Mouse (Mus musculus) embryonic facial prominence, embryonic 13.5 days (tissue): ENCODE measurements at regions not wholly inside any gene's neighbourhood (a gene's known extent, or its start where the extent isn't known, plus 50 kb on each side); places are given as distances from the start of the nearest gene placed in this dataset.

Experiments
- ATAC-seq: fragments of 200-750 bp; cut with Nextera tagmentation; 2 replicates; pipeline ENCODE4 v1.8.0; 2017; ENCODE audit warnings: low read depth; ENCODE audit not compliant: insufficient number of reproducible peaks, insufficient read depth, low FRiP score, low TSS enrichment
- H3K27ac ChIP-seq: fragments of 300-500 bp; sonication (generic); 2 replicates; pipeline ENCODE4 v1.5.1; 2015; ENCODE audit warnings: moderate library complexity, mild to moderate bottlenecking, inconsistent platforms
- H3K27me3 ChIP-seq: fragments of 300-500 bp; sonication (generic); 2 replicates; pipeline ENCODE4 v1.6.1; 2015; ENCODE audit warnings: mild to moderate bottlenecking, inconsistent platforms
- H3K36me3 ChIP-seq: fragments of 300-500 bp; sonication (generic); 2 replicates; pipeline ENCODE4 v1.6.1; 2015; ENCODE audit warnings: mild to moderate bottlenecking, inconsistent platforms
- H3K4me1 ChIP-seq: fragments of 300-500 bp; sonication (generic); 2 replicates; pipeline ENCODE4 v1.6.1; 2015; ENCODE audit warnings: inconsistent platforms
- H3K4me2 ChIP-seq: fragments of 300-500 bp; sonication (generic); 2 replicates; pipeline ENCODE4 v1.6.1; 2015; ENCODE audit warnings: moderate library complexity, mild to moderate bottlenecking, inconsistent platforms
- H3K4me3 ChIP-seq: fragments of 300-500 bp; sonication (generic); 2 replicates; pipeline ENCODE4 v1.5.1; 2015; ENCODE audit warnings: mild to moderate bottlenecking, inconsistent platforms
- H3K9ac ChIP-seq: fragments of 300-500 bp; sonication (generic); 2 replicates; pipeline ENCODE4 v1.6.1; 2015; ENCODE audit warnings: mild to moderate bottlenecking, inconsistent platforms
- H3K9me3 ChIP-seq: fragments of 300-500 bp; sonication (generic); 2 replicates; pipeline ENCODE4 v1.6.1; 2016; ENCODE audit warnings: inconsistent platforms
- WGBS: fragments of 180-500 bp; shearing (Covaris S2); methylation state at CpG from one replicate; pipeline ENCODE4 v1.1.7; 2015; ENCODE audit warnings: mixed read lengths; 5-methylcytosine and 5-hydroxymethylcytosine counted together

GRCm38 (mm10) chr6:52105031-52105593, 53.0 kb downstream of the Hoxa1 start:
- H3K4me2 ChIP-seq = no peak overlapping the region
- no peak overlapping the region for H3K9ac ChIP-seq
- H3K9me3 ChIP-seq = no peaks in the 10 kb centered on the region
- no peak overlapping the region for H3K4me3 ChIP-seq
- H3K4me1 ChIP-seq = no peaks in the 10 kb centered on the region
- WGBS = 46% methylated on average over 13 of the region's 13 CpGs
- H3K36me3 ChIP-seq = no peaks in the 10 kb centered on the region
- H3K27me3 ChIP-seq = peaks cover 11% of the 10 kb centered on the region
- ATAC-seq = no peak
- H3K27ac ChIP-seq = no peak overlapping the region

DNA sequence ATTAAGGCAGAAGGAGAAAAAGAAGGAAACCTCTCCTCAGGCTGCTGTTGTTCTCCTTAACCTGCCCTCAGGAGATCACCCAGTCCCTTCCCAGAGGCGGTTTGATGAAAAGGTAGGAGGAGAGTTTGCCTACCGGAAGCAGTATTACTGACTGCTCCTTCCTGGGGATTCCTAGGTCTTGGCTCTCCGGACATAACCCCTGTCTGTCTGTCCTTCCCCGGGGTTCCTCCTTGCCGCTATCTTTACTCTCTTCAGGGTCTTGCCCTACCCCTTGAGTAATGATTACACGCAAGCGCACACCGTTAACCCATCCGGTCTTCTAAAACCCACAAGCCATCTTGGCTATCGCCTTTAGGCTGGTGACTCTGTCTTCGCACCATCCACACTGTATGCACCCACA, 54.0 kb downstream of the Hoxa1 start:
- no peak overlapping the region for H3K27ac ChIP-seq
- no peak overlapping the region for H3K4me3 ChIP-seq
- H3K27me3 ChIP-seq = peaks cover 11% of the 10 kb centered on the region
- H3K4me1 ChIP-seq = no peaks in the 10 kb centered on the region
- 95% methylated on average over 11 of the region's 11 CpGs for WGBS
- no peak for ATAC-seq
- no peak overlapping the region for H3K9ac ChIP-seq
- H3K9me3 ChIP-seq = no peaks in the 10 kb centered on the region
- H3K4me2 ChIP-seq = no peak overlapping the region
- no peaks in the 10 kb centered on the region for H3K36me3 ChIP-seq

GRCm38 (mm10) chr6:52103661-52104060, 54.5 kb downstream of the Hoxa1 start:
- H3K4me3 ChIP-seq = no peak overlapping the region
- H3K36me3 ChIP-seq = no peaks in the 10 kb centered on the region
- 75% methylated on average over 7 of the region's 7 CpGs for whole genome bisulfite sequencing
- H3K27ac ChIP-seq = no peak overlapping the region
- ATAC-seq = no peak
- peaks cover 11% of the 10 kb centered on the region for H3K27me3 ChIP-seq
- H3K4me2 ChIP-seq = no peak overlapping the region
- no peaks in the 10 kb centered on the region for H3K4me1 ChIP-seq
- no peaks in the 10 kb centered on the region for H3K9me3 ChIP-seq
- H3K9ac ChIP-seq = no peak overlapping the region

- no peaks in the 10 kb centered on the region for H3K36me3 ChIP-seq
- ATAC-seq = no peak
- 58% methylated on average over 8 of the region's 8 CpGs for WGBS
- no peaks in the 10 kb centered on the region for H3K4me1 ChIP-seq
- no peak overlapping the region for H3K4me3 ChIP-seq
- no peaks in the 10 kb centered on the region for H3K9me3 ChIP-seq
- no peak overlapping the region for H3K9ac ChIP-seq
- H3K27ac ChIP-seq = no peak overlapping the region
- H3K4me2 ChIP-seq = no peak overlapping the region
- peaks cover 11% of the 10 kb centered on the region for H3K27me3 ChIP-seq
These were observed 55.4 kb downstream of the Hoxa1 start for GRCm38 (mm10) chr6:52102699-52103098.

GRCm38 (mm10) chr6:52102179-52102578, 55.9 kb downstream of the Hoxa1 start:
- Histone ChIP-seq H3K27ac (no peak overlapping the region), H3K9me3 (no peaks in the 10 kb centered on the region), H3K4me1 (no peaks in the 10 kb centered on the region), H3K36me3 (no peaks in the 10 kb centered on the region), H3K9ac (no peak overlapping the region), H3K27me3 (peaks cover 11% of the 10 kb centered on the region), H3K4me3 (no peak overlapping the region), H3K4me2 (no peak overlapping the region)
- no peak for ATAC-seq
- WGBS = 72% methylated on average over 8 of the region's 8 CpGs

GRCm38 (mm10) chr6:52101209-52101608, 56.9 kb downstream of the Hoxa1 start:
- Histone ChIP-seq H3K4me3 (no peak overlapping the region), H3K4me2 (no peak overlapping the region), H3K27ac (no peak overlapping the region), H3K9me3 (no peaks in the 10 kb centered on the region), H3K36me3 (no peaks in the 10 kb centered on the region), H3K9ac (no peak overlapping the region), H3K4me1 (no peaks in the 10 kb centered on the region), H3K27me3 (peaks cover 11% of the 10 kb centered on the region)
- no peak for ATAC-seq
- 90% methylated on average over 6 of the region's 6 CpGs for WGBS

- WGBS = 87% methylated on average over 7 of the region's 7 CpGs
- no peak overlapping the region for H3K27ac ChIP-seq
These were observed 59.3 kb downstream of the Hoxa1 start for GRCm38 (mm10) chr6:52098851-52099250.

GRCm38 (mm10) chr6:52095575-52095974, 62.5 kb downstream of the Hoxa1 start:
- no peaks in the 10 kb centered on the region for H3K27me3 ChIP-seq
- no peak overlapping the region for H3K4me3 ChIP-seq
- no peak overlapping the region for H3K27ac ChIP-seq
- H3K4me2 ChIP-seq = no peak overlapping the region
- ATAC-seq = no peak
- H3K9ac ChIP-seq = no peak overlapping the region
- 95% methylated on average over 7 of the region's 7 CpGs for WGBS
- H3K36me3 ChIP-seq = no peaks in the 10 kb centered on the region
- H3K9me3 ChIP-seq = no peaks in the 10 kb centered on the region
- H3K4me1 ChIP-seq = no peaks in the 10 kb centered on the region

More at GRCm38 (mm10) chr6:52098851-52099250, 59.3 kb downstream of the Hoxa1 start:
- H3K27me3 ChIP-seq = peaks cover 4% of the 10 kb centered on the region; the same call in 1 of the 2 replicates
- H3K4me3 ChIP-seq = no peak overlapping the region
- no peaks in the 10 kb centered on the region for H3K4me1 ChIP-seq
- no peak overlapping the region for H3K9ac ChIP-seq
- H3K36me3 ChIP-seq = no peaks in the 10 kb centered on the region
- H3K9me3 ChIP-seq = no peaks in the 10 kb centered on the region
- no peak for ATAC-seq
- H3K4me2 ChIP-seq = no peak overlapping the region

DNA sequence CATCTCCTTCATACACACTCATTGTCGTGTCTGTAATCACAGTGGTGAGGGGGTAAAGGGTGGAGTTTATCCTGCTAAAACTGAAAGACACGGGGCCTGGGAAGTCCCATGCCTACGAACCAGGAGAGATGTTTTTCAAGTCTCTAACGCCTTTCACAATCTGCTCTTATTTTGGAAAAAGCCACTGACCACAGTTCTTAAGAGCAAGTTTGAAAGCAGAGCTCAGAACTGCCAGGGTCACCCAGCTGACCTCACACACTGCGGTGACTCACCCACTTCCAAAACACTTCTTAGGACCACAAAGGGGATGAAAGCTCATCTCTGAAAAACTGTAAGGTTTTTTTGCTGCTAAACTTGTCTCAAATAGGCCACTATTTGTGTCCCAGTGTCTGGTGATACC, 66.7 kb downstream of the Hoxa1 start:
- H3K9me3 ChIP-seq = no peaks in the 10 kb centered on the region
- no peaks in the 10 kb centered on the region for H3K36me3 ChIP-seq
- H3K4me2 ChIP-seq = no peak overlapping the region
- no peak overlapping the region for H3K27ac ChIP-seq
- H3K4me3 ChIP-seq = no peak overlapping the region
- H3K9ac ChIP-seq = no peak overlapping the region
- no peaks in the 10 kb centered on the region for H3K27me3 ChIP-seq
- H3K4me1 ChIP-seq = no peaks in the 10 kb centered on the region
- 40% methylated on average over 5 of the region's 5 CpGs for WGBS
- no peak for ATAC-seq

- WGBS = 77% methylated on average over 17 of the region's 17 CpGs
These were observed 72.0 kb downstream of the Hoxa1 start for GRCm38 (mm10) chr6:52085932-52086643.

DNA sequence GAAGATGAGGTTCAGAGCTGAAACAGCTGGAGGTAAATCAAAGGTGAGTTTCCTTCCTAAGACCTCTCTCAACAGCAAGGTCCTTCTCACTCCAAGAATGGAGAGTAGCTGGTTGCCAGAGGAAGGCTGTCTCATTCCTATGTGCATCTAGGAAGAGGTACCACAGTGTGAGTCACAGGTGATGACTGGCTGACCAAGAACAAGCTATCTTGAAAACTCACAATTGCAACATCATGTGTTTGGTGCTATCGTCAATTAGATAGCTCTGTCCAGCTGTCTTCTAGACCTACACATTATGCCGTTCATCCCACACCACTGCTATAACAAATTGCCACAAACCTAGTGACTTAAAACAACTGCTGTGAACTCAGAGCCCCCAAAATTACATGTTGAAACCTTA, 72.3 kb upstream of the Skap2 start:
- WGBS = 89% methylated on average over 2 of the region's 2 CpGs
- Histone ChIP-seq H3K27ac (no peak overlapping the region), H3K9ac (no peak overlapping the region), H3K36me3 (no peaks in the 10 kb centered on the region), H3K4me2 (no peak overlapping the region), H3K4me1 (peaks cover under 1% of the 10 kb centered on the region; the same call in 1 of the 2 replicates), H3K4me3 (no peak overlapping the region), H3K27me3 (no peaks in the 10 kb centered on the region), H3K9me3 (no peaks in the 10 kb centered on the region)
- no peak for ATAC-seq

More at GRCm38 (mm10) chr6:52085932-52086643, 72.0 kb downstream of the Hoxa1 start:
- H3K4me1 ChIP-seq = no peaks in the 10 kb centered on the region
- H3K4me2 ChIP-seq = no peak overlapping the region
- H3K9ac ChIP-seq = no peak overlapping the region
- H3K27me3 ChIP-seq = no peaks in the 10 kb centered on the region
- no peak overlapping the region for H3K4me3 ChIP-seq
- no peaks in the 10 kb centered on the region for H3K9me3 ChIP-seq
- no peak overlapping the region for H3K27ac ChIP-seq
- ATAC-seq = no peak
- H3K36me3 ChIP-seq = no peaks in the 10 kb centered on the region

DNA sequence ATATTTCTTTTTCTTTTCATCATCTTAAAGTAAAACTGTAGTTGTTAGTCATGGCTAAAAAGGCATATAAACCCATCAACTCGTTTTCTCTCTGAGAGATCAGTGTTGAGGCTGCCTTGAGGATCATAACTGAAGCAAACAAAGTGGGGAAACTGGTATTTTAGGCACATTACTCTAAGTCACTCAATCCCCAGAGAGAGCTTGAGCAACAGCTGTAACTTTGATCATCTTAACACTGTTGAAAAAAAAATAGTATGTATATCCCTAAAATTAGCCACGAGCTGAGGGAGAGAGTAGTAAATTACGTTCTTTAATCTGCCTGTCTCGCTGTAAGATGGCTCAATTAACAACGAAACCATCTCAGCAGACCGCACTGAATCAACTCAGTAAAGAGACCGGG, 67.2 kb upstream of the Skap2 start:
- Histone ChIP-seq H3K27ac (no peak overlapping the region), H3K4me2 (peak overlapping the region; percentile 38), H3K36me3 (no peaks in the 10 kb centered on the region), H3K9ac (no peak overlapping the region), H3K4me1 (peaks cover 15% of the 10 kb centered on the region; the same call in 1 of the 2 replicates), H3K27me3 (0 out of 2 replicates have a peak, but pooled peaks cover 2% of the 10 kb centered on the region), H3K4me3 (no peak overlapping the region), H3K9me3 (no peaks in the 10 kb centered on the region)
- 12% methylated on average over 7 of the region's 7 CpGs for WGBS
- no peak for ATAC-seq
